Mouse (Mus musculus) midbrain, embryonic 16.5 days (tissue): ENCODE results near the gene Ski. TPM values are rescaled to one million over a fixed set of nuclear protein-coding genes. Genes with fewer than 3 reads are reported as not detected.

Experiments
- ATAC-seq: fragments of 200-750 bp; cut with Nextera tagmentation; 2 replicates; pipeline ENCODE4 v1.8.0; 2017; ENCODE audit warnings: moderate TSS enrichment
- H3K27ac ChIP-seq: fragments of 300-500 bp; sonication (generic); 2 replicates; pipeline ENCODE4 v1.5.1; 2014; ENCODE audit warnings: mild to moderate bottlenecking, low read length, mixed read lengths
- H3K27me3 ChIP-seq: fragments of 300-500 bp; sonication (generic); 2 replicates; pipeline ENCODE4 v1.6.1; 2014; ENCODE audit warnings: low read depth, low read length, mixed read lengths; ENCODE audit not compliant: control insufficient read depth, insufficient read depth
- H3K36me3 ChIP-seq: fragments of 300-500 bp; sonication (generic); 2 replicates; pipeline ENCODE4 v1.6.1; 2014; ENCODE audit warnings: mild to moderate bottlenecking, low read length, moderate library complexity, mixed read lengths; ENCODE audit not compliant: control insufficient read depth, insufficient read depth
- H3K4me1 ChIP-seq: fragments of 300-500 bp; sonication (generic); 2 replicates; pipeline ENCODE4 v1.6.1; 2014; ENCODE audit warnings: mild to moderate bottlenecking, low read length, mixed read lengths; ENCODE audit not compliant: control insufficient read depth, insufficient read depth
- H3K4me2 ChIP-seq: fragments of 300-500 bp; sonication (generic); 2 replicates; pipeline ENCODE4 v1.6.1; 2014; ENCODE audit warnings: mild to moderate bottlenecking, low read length, mixed read lengths
- H3K4me3 ChIP-seq: fragments of 300-500 bp; sonication (generic); 2 replicates; pipeline ENCODE4 v1.5.1; 2014; ENCODE audit warnings: low read depth, mild to moderate bottlenecking, low read length, moderate library complexity, mixed read lengths
- H3K9ac ChIP-seq: fragments of 300-500 bp; sonication (generic); 2 replicates; pipeline ENCODE4 v1.6.1; 2014; ENCODE audit warnings: low read depth, low read length, mixed read lengths
- H3K9me3 ChIP-seq: fragments of 300-500 bp; sonication (generic); replicated peaks from 2 replicates; pipeline ENCODE4 v1.6.1; 2014; ENCODE audit warnings: mild to moderate bottlenecking, low read length, mixed read lengths; ENCODE audit not compliant: control insufficient read depth, poor library complexity, severe bottlenecking
- WGBS: fragments of 180-500 bp; shearing (Covaris S2); extraction: QIAGEN DNeasy Blood & Tissue Kit; methylation state at CpG from one replicate; pipeline ENCODE4 v1.1.7; 2014; 5-methylcytosine and 5-hydroxymethylcytosine counted together
- polyA plus RNA-seq: library from polyadenylated mRNA; unstranded; fragments of >200 nt; fragmentation: Nextera tagmentation; extraction: Ambion mirVana; gene quantifications from 2 replicates; pipeline ENCODE4 v1.2.1, GENCODE M21; 2015

The Ski gene
- polyA plus RNA-seq, 1 experiment from 2014 or later = 9.6 TPM

GRCm38 (mm10) chr4:155120038-155120437 lies 102.4 kb downstream of the Ski start:
- H3K27me3 ChIP-seq = no peaks in the 10 kb centered on the region
- no peak overlapping the region for H3K4me3 ChIP-seq
- no peaks in the 10 kb centered on the region for H3K36me3 ChIP-seq
- no peaks in the 10 kb centered on the region for H3K9me3 ChIP-seq
- no peak for ATAC-seq
- no peak overlapping the region for H3K9ac ChIP-seq
- H3K4me1 ChIP-seq = peaks cover 10% of the 10 kb centered on the region
- H3K27ac ChIP-seq = no peak overlapping the region
- no peak overlapping the region for H3K4me2 ChIP-seq
- 87% methylated on average over 7 of the region's 7 CpGs for WGBS

- Histone ChIP-seq H3K36me3 (no peaks in the 10 kb centered on the region), H3K27me3 (no peaks in the 10 kb centered on the region), H3K4me2 (no peak overlapping the region), H3K4me1 (peaks cover 8% of the 10 kb centered on the region), H3K27ac (no peak overlapping the region), H3K9ac (no peak overlapping the region), H3K4me3 (no peak overlapping the region), H3K9me3 (no peaks in the 10 kb centered on the region)
- WGBS = 51% methylated on average over 10 of the region's 10 CpGs
- ATAC-seq = no peak
Observed at GRCm38 (mm10) chr4:155118278-155118677, 104.1 kb downstream of the Ski start.

GRCm38 (mm10) chr4:155117396-155117978 lies 104.9 kb downstream of the Ski start:
- no peak for ATAC-seq
- H3K27me3 ChIP-seq = no peaks in the 10 kb centered on the region
- no peak overlapping the region for H3K4me2 ChIP-seq
- no peaks in the 10 kb centered on the region for H3K36me3 ChIP-seq
- no peak overlapping the region for H3K9ac ChIP-seq
- no peak overlapping the region for H3K27ac ChIP-seq
- no peaks in the 10 kb centered on the region for H3K9me3 ChIP-seq
- no peak overlapping the region for H3K4me3 ChIP-seq
- WGBS = 79% methylated on average over 6 of the region's 6 CpGs
- peaks cover 4% of the 10 kb centered on the region for H3K4me1 ChIP-seq

GRCm38 (mm10) chr4:155116607-155117006 lies 105.8 kb downstream of the Ski start:
- Histone ChIP-seq H3K36me3 (no peaks in the 10 kb centered on the region), H3K4me1 (no peaks in the 10 kb centered on the region; the same call in 1 of the 2 replicates), H3K27me3 (no peaks in the 10 kb centered on the region), H3K9ac (no peak overlapping the region), H3K27ac (no peak overlapping the region), H3K9me3 (no peaks in the 10 kb centered on the region), H3K4me3 (no peak overlapping the region), H3K4me2 (no peak overlapping the region)
- WGBS = 83% methylated on average over 4 of the region's 4 CpGs
- ATAC-seq = no peak

GRCm38 (mm10) chr4:155113766-155114410 lies 108.5 kb downstream of the Ski start:
- Histone ChIP-seq H3K9me3 (no peaks in the 10 kb centered on the region), H3K4me2 (no peak overlapping the region), H3K4me1 (no peaks in the 10 kb centered on the region; the same call in 1 of the 2 replicates), H3K9ac (no peak overlapping the region), H3K27ac (no peak overlapping the region), H3K4me3 (no peak overlapping the region), H3K36me3 (no peaks in the 10 kb centered on the region), H3K27me3 (no peaks in the 10 kb centered on the region)
- 62% methylated on average over 8 of the region's 8 CpGs for WGBS
- ATAC-seq = no peak

- no peak overlapping the region for H3K4me2 ChIP-seq
- no peak for ATAC-seq
Observed at GRCm38 (mm10) chr4:155109471-155109870, 112.9 kb downstream of the Ski start.

GRCm38 (mm10) chr4:155107886-155108285 lies 114.5 kb downstream of the Ski start:
- no peak overlapping the region for H3K4me3 ChIP-seq
- no peak for ATAC-seq
- H3K27me3 ChIP-seq = no peaks in the 10 kb centered on the region
- H3K4me1 ChIP-seq = no peaks in the 10 kb centered on the region
- no peaks in the 10 kb centered on the region for H3K9me3 ChIP-seq
- no peaks in the 10 kb centered on the region for H3K36me3 ChIP-seq
- no peak overlapping the region for H3K27ac ChIP-seq
- H3K9ac ChIP-seq = no peak overlapping the region
- 95% methylated on average over 4 of the region's 4 CpGs for WGBS
- no peak overlapping the region for H3K4me2 ChIP-seq

More at GRCm38 (mm10) chr4:155109471-155109870, 112.9 kb downstream of the Ski start:
- no peaks in the 10 kb centered on the region for H3K36me3 ChIP-seq
- no peaks in the 10 kb centered on the region for H3K9me3 ChIP-seq
- H3K27me3 ChIP-seq = no peaks in the 10 kb centered on the region
- H3K27ac ChIP-seq = no peak overlapping the region
- no peak overlapping the region for H3K9ac ChIP-seq
- 90% methylated on average over 5 of the region's 5 CpGs for WGBS
- no peak overlapping the region for H3K4me3 ChIP-seq
- H3K4me1 ChIP-seq = no peaks in the 10 kb centered on the region

Other genes with a start within 250 kb of the Ski start
- gene Plch2, start 165.8 kb downstream of the Ski start, polyA plus RNA-seq = 23.3 and 25.4 TPM in 2 replicates
- 22.2 and 22.8 TPM in 2 replicates for gene Pex10, start 155.6 kb downstream of the Ski start, polyA plus RNA-seq
- 121 and 124 TPM in 2 replicates for gene Rer1, start 136.2 kb downstream of the Ski start, polyA plus RNA-seq
- gene Morn1, start 136.0 kb downstream of the Ski start, polyA plus RNA-seq = 7.3 and 8.9 TPM in 2 replicates
- 69.8 and 70.1 TPM in 2 replicates for gene Faap20, start 27.2 kb upstream of the Ski start, polyA plus RNA-seq
- gene Prkcz, start 138.8 kb upstream of the Ski start, polyA plus RNA-seq = 95.8 and 97.1 TPM in 2 replicates
- gene Gabrd, start 175.5 kb upstream of the Ski start, polyA plus RNA-seq = 0.22 and 0.26 TPM in 2 replicates
- 5.9 and 6.4 TPM in 2 replicates for gene Cfap74, start 186.6 kb upstream of the Ski start, polyA plus RNA-seq
- not detected in 2 replicates for gene Tmem52, start 246.5 kb upstream of the Ski start, polyA plus RNA-seq